Mouse (Mus musculus) heart, adult 2 months (tissue): ENCODE measurements around the gene Olfr76.
"Not testable (repeated sequence)": the region's sequence is repeated elsewhere in the genome, so short reads cannot be mapped to it uniquely, and the experiment has no call there.

Source experiments
- CTCF ChIP-seq: fragments of 200-600 bp; IDR thresholded peaks from 2 replicates; pipeline ENCODE4 v1.8.1; 2022; ENCODE audit warnings: antibody characterized with exemption, mild to moderate bottlenecking, moderate library complexity
- EP300 ChIP-seq: fragments of 200-500 bp; IDR thresholded peaks from 2 replicates; pipeline ENCODE4 v1.6.1; 2011; ENCODE audit warnings: low read depth, low read length, control low read depth; ENCODE audit not compliant: insufficient read depth

DNA sequence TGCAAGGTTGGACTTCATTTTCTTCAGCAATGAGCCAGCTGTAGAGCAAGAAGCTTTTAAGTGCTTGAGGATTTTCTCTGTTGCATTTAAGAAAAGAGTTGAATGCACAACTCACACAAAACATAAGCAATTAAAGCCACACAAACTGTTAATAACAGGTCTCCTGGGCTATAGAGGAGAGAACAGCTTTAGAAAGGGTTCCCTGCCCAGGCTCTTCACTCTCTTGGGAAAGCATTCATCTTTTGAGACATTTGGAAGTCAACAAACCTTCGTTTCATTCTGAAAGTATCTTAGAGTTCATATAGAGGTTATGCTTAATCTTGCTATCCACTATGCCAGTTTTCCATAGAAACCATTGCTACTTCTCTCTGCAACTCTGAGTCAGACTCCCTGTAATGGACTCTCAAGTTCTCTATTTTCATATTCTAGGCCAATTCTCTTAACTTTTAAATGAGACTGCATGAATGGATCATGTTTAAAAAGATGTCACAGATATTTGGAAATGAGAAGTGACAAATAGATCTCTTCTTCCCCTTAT lies 47.1 kb upstream of the Olfr76 start, which contains the start of gene Olfr1555-ps1:
- TF ChIP-seq CTCF, EP300: not testable (repeated sequence)
